Mouse (Mus musculus) CH12.LX (cell line): Measurements from ENCODE around the gene Rsph6a. TPM values are rescaled to one million over a fixed set of nuclear protein-coding genes. Genes with fewer than 3 reads are reported as not detected.

Experiments
- DNase-seq: peaks from one replicate; pipeline ENCODE4 v3.0.0-alpha.2; 2013; ENCODE audit errors: extremely low read depth
- H3K27ac ChIP-seq: 2 replicates; pipeline ENCODE4 v1.5.1; 2012; ENCODE audit warnings: low read depth, mild to moderate bottlenecking, control low read depth, moderate library complexity; ENCODE audit not compliant: insufficient read depth
- H3K27me3 ChIP-seq: replicated peaks from 2 replicates; pipeline ENCODE3; 2012; ENCODE audit warnings: inconsistent platforms
- H3K36me3 ChIP-seq, 2 experiments: replicated peaks in 1 of 2; 2 replicates each; pipeline versions ENCODE3 to v1.6.1; 2012; ENCODE audit warnings: inconsistent platforms in 1 of 2, low read length in 1 of 2, mild to moderate bottlenecking in 1 of 2, mixed read lengths in 1 of 2, moderate library complexity in 1 of 2; ENCODE audit not compliant: control insufficient read depth in 1 of 2, insufficient read depth in 1 of 2
- H3K4me1 ChIP-seq, 2 experiments: 2 replicates each; pipeline ENCODE4 v1.6.1; 2012; ENCODE audit warnings: inconsistent platforms in 1 of 2, moderate library complexity in 1 of 2; ENCODE audit not compliant: insufficient read depth in 2 of 2, control insufficient read depth in 1 of 2
- H3K4me2 ChIP-seq: 2 replicates; pipeline ENCODE4 v1.6.1; 2012; ENCODE audit warnings: low read depth, mild to moderate bottlenecking, control low read depth; ENCODE audit not compliant: poor library complexity, insufficient read depth, severe bottlenecking
- H3K4me3 ChIP-seq, 3 experiments: fragments of 150-350 bp in 1 of 3; sonication (generic) in 1 of 3; replicated peaks in 1 of 3; 2 replicates each; pipeline versions ENCODE3 to v1.5.1; 2011 to 2012; ENCODE audit warnings: low read depth in 2 of 3, low read length in 2 of 3, mild to moderate bottlenecking in 2 of 3, moderate library complexity in 2 of 3, control low read depth in 1 of 3, improper control_type of control experiment in 1 of 3, inconsistent platforms in 1 of 3, mixed read lengths in 1 of 3; ENCODE audit not compliant: poor library complexity in 1 of 3
- H3K79me2 ChIP-seq: replicated peaks from 2 replicates; pipeline ENCODE4 v1.6.1; 2012; ENCODE audit warnings: mild to moderate bottlenecking, moderate library complexity; ENCODE audit not compliant: control insufficient read depth, poor library complexity, insufficient read depth, severe bottlenecking; ENCODE audit errors: extremely low read depth
- H3K9ac ChIP-seq: 2 replicates; pipeline ENCODE4 v1.6.1; 2012; ENCODE audit warnings: low read depth, mild to moderate bottlenecking, control low read depth, moderate library complexity; ENCODE audit not compliant: insufficient read depth
- H3K9me3 ChIP-seq: replicated peaks from 2 replicates; pipeline ENCODE3; 2012; ENCODE audit warnings: low read length, inconsistent platforms, mixed read lengths
- BHLHE40 ChIP-seq: IDR thresholded peaks from 2 replicates; pipeline ENCODE4 v1.6.1; 2011; ENCODE audit warnings: mild to moderate bottlenecking, low read depth, low read length, improper control_type of control experiment
- CHD1 ChIP-seq: IDR thresholded peaks from 2 replicates; pipeline ENCODE4 v1.6.1; 2012; ENCODE audit warnings: low read depth, low read length, improper control_type of control experiment, inconsistent platforms
- CHD2 ChIP-seq: IDR thresholded peaks from 2 replicates; pipeline ENCODE4 v1.6.1; 2011; ENCODE audit warnings: low read length, improper control_type of control experiment
- E2F4 ChIP-seq: IDR thresholded peaks from 2 replicates; pipeline ENCODE4 v1.6.1; 2011; ENCODE audit warnings: low read depth, low read length, improper control_type of control experiment; ENCODE audit not compliant: insufficient replicate concordance
- EP300 ChIP-seq: IDR thresholded peaks from 2 replicates; pipeline ENCODE4 v1.6.1; 2011; ENCODE audit warnings: low read length, improper control_type of control experiment
- GABPA ChIP-seq: IDR thresholded peaks from 2 replicates; pipeline ENCODE4 v1.6.1; 2012; ENCODE audit warnings: low read depth, low read length, improper control_type of control experiment, inconsistent platforms; ENCODE audit not compliant: insufficient replicate concordance
- HCFC1 ChIP-seq: IDR thresholded peaks from 2 replicates; pipeline ENCODE4 v1.6.1; 2012; ENCODE audit warnings: low read depth, mild to moderate bottlenecking, inconsistent platforms, low read length, improper control_type of control experiment
- IRF4 ChIP-seq: IDR thresholded peaks from 2 replicates; pipeline ENCODE4 v1.6.1; 2014; ENCODE audit warnings: low read depth, mild to moderate bottlenecking, inconsistent platforms, low read length, improper control_type of control experiment
- JUN ChIP-seq: IDR thresholded peaks from 2 replicates; pipeline ENCODE4 v1.6.1; 2011; ENCODE audit warnings: low read depth, mild to moderate bottlenecking, low read length, improper control_type of control experiment, moderate library complexity; ENCODE audit not compliant: insufficient read depth
- JUND ChIP-seq: conservative IDR thresholded peaks from 2 replicates; pipeline ENCODE4 v1.6.1; 2011; ENCODE audit warnings: low read depth, low read length, improper control_type of control experiment
- KAT2A ChIP-seq: IDR thresholded peaks from 2 replicates; pipeline ENCODE4 v1.6.1; 2012; ENCODE audit warnings: low read length, improper control_type of control experiment, inconsistent platforms; ENCODE audit not compliant: insufficient replicate concordance
- MAFK ChIP-seq: IDR thresholded peaks from 2 replicates; pipeline ENCODE4 v1.6.1; 2011; ENCODE audit warnings: low read length, improper control_type of control experiment; ENCODE audit not compliant: insufficient replicate concordance
- MEF2A ChIP-seq: IDR thresholded peaks from 2 replicates; pipeline ENCODE4 v1.6.1; 2014; ENCODE audit warnings: low read depth, mild to moderate bottlenecking, inconsistent platforms, low read length, improper control_type of control experiment, borderline replicate concordance
- NELFE ChIP-seq: IDR thresholded peaks from 2 replicates; pipeline ENCODE4 v1.6.1; 2011; ENCODE audit warnings: low read depth, low read length, improper control_type of control experiment
- NRF1 ChIP-seq: IDR thresholded peaks from 2 replicates; pipeline ENCODE4 v1.6.1; 2014; ENCODE audit warnings: low read depth, mild to moderate bottlenecking, inconsistent platforms, low read length, improper control_type of control experiment, moderate library complexity
- POLR2AphosphoS2 ChIP-seq: IDR thresholded peaks from 2 replicates; pipeline ENCODE4 v1.6.1; 2011; ENCODE audit warnings: low read depth, low read length, improper control_type of control experiment
- RAD21 ChIP-seq: IDR thresholded peaks from 2 replicates; pipeline ENCODE4 v1.6.1; 2011; ENCODE audit warnings: low read depth, mild to moderate bottlenecking, low read length, improper control_type of control experiment, moderate library complexity
- USF1 ChIP-seq: IDR thresholded peaks from 2 replicates; pipeline ENCODE4 v1.6.1; 2014; ENCODE audit warnings: low read depth, mild to moderate bottlenecking, inconsistent platforms, low read length, improper control_type of control experiment
- USF2 ChIP-seq: conservative IDR thresholded peaks from 2 replicates; pipeline ENCODE4 v1.6.1; 2011; ENCODE audit warnings: low read depth, low read length, improper control_type of control experiment
- ZMIZ1 ChIP-seq: IDR thresholded peaks from 2 replicates; pipeline ENCODE4 v1.6.1; 2012; ENCODE audit warnings: low read depth, mild to moderate bottlenecking, inconsistent platforms, low read length, improper control_type of control experiment
- ZNF384 ChIP-seq: IDR thresholded peaks from 2 replicates; pipeline ENCODE4 v1.6.1; 2012; ENCODE audit warnings: low read depth, low read length, improper control_type of control experiment, inconsistent platforms
- dilution Hi-C: fragments of 300-500 bp; cut with MboI; formaldehyde crosslinking; loops from 2 replicates; pipeline ENCODE4 v1.14.3; 2020; ENCODE audit warnings: low sequenced_read_pairs; ENCODE audit not compliant: extremely low pct_unique_long_range_greater_than_20kb, extremely low pct_ligation_motif_present
- in situ Hi-C: fragments of 300-500 bp; cut with MboI; formaldehyde crosslinking; loops from 3 replicates; pipeline ENCODE4 v1.14.3; 2019; ENCODE audit warnings: low sequenced_read_pairs, low pct_ligation_motif_present, low pct_unique_long_range_greater_than_20kb, mixed read lengths
- polyA plus RNA-seq: library from polyadenylated mRNA; unstranded; fragments of >175 nt; gene quantifications from 2 replicates; pipeline ENCODE4 v1.2.1, GENCODE M21; 2012; ENCODE audit warnings: low read depth; ENCODE audit not compliant: insufficient read length
- total RNA-seq, 2 experiments: library from RNA; depleted of rRNA; stranded (reverse); fragments of 300-350 nt in 1 of 2; fragments of >200 nt in 1 of 2; gene quantifications; 2 replicates each; pipeline ENCODE4 v1.2.3; 2012 to 2014

Rsph6a gene
- total and polyA plus RNA-seq, 3 experiments = 0.25 TPM; not detected in 2

DNA sequence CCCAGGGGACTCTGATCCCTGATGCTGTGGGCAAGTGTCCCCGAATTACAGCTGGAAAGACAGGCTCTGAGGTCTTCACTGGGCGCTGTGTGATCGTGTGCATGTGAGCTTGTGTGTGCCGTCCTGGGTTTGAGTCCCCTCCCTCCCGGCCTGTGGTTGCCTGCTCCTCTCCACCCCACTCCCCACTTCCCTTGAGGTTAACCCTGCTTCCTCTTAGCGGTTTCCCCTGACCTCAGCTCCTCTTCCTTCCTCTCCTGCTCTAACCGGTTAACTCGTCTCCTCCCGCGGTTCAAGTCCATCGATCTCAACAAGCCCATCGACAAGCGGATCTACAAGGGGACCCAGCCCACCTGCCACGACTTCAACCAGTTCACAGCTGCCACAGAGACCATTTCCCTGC is 23.3 kb downstream of the Rsph6a start (continued):
- TF ChIP-seq EP300 (peak; percentile 68), JUND (no peak)

DNA sequence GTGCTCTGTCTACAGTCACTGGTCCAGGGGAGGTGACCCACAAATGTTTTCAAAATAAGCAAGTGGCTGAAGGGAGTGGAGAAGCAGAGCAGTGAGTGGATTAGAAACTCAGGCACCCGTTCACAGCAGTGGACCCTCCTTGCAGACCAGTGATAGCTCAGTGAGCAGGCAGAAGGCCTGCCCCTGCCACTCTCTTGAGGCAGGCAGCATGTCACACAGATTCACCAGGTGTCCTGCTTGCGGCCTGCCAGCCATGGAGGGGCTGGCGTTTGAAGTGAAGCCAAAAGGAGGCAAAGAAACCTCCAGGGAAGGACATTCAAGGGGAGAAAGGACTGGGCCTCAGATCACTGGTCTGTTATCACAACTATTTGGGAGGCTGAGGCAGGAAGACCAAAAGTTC is 24.2 kb downstream of the Rsph6a start:
- DNase-seq = no peak
- in situ Hi-C loops = no loop called here
- peaks cover 83% of the 10 kb centered on the region for H3K27me3 ChIP-seq
- H3K4me1 ChIP-seq = peaks cover 18 to 45% of the 10 kb centered on the region in 2 experiments
- no peaks in the 10 kb centered on the region for H3K36me3 ChIP-seq
- dilution Hi-C loops = no loop called here
- no peak for TF ChIP-seq BHLHE40
- no peak for TF ChIP-seq RAD21
- TF ChIP-seq NRF1 = no peak
- no peak for TF ChIP-seq JUN
- TF ChIP-seq CHD1 = no peak
- TF ChIP-seq MAFK = no peak
- no peak for TF ChIP-seq E2F4
- no peak for TF ChIP-seq HCFC1
- no peak for TF ChIP-seq NELFE
- no peak for TF ChIP-seq MEF2A
- no peak overlapping the region for H3K4me2 ChIP-seq
- H3K79me2 ChIP-seq = no peaks in the 10 kb centered on the region
- peaks cover 34% of the 10 kb centered on the region for H3K9me3 ChIP-seq
- no peak overlapping the region for H3K4me3 ChIP-seq
- H3K9ac ChIP-seq = no peak overlapping the region
- no peak overlapping the region for H3K27ac ChIP-seq

GRCm38 (mm10) chr7:19080451-19080950 is 26.0 kb downstream of the Rsph6a start:
- no peak overlapping the region for H3K27ac ChIP-seq
- in situ Hi-C loops = no loop called here
- dilution Hi-C loops = no loop called here
- H3K9ac ChIP-seq = no peak overlapping the region
- peaks cover 31 to 62% of the 10 kb centered on the region in 2 experiments for H3K4me1 ChIP-seq
- H3K4me3 ChIP-seq = no peak overlapping the region
- H3K9me3 ChIP-seq = peaks cover 18% of the 10 kb centered on the region
- H3K79me2 ChIP-seq = no peaks in the 10 kb centered on the region
- H3K4me2 ChIP-seq = no peak overlapping the region
- DNase-seq = no peak
- no peaks in the 10 kb centered on the region for H3K36me3 ChIP-seq
- TF ChIP-seq NRF1 = no peak
- no peak for TF ChIP-seq ZMIZ1
- no peak for TF ChIP-seq CHD2
- TF ChIP-seq ZNF384 = no peak
- no peak for TF ChIP-seq MAFK
- TF ChIP-seq GABPA = no peak
- TF ChIP-seq USF2 = no peak
- no peak for TF ChIP-seq JUND
- no peak for TF ChIP-seq CHD1
- TF ChIP-seq KAT2A = no peak
- TF ChIP-seq POLR2AphosphoS2 = no peak
- no peak for TF ChIP-seq USF1
- TF ChIP-seq RAD21 = no peak
- no peak for TF ChIP-seq HCFC1
- no peak for TF ChIP-seq IRF4
- TF ChIP-seq MEF2A = no peak
- peaks cover 80% of the 10 kb centered on the region for H3K27me3 ChIP-seq
